Mouse (Mus musculus): ENCODE measurements around the gene Rbm34. TPM values are rescaled to one million over a fixed set of nuclear protein-coding genes. Genes with fewer than 3 reads are reported as not detected.

Gene Rbm34
- polyA plus RNA-seq, 1 experiment from 2014 or later: 32.0 TPM

Other genes starting within 250 kb of the Rbm34 start
- 175 and 193 TPM in 2 replicates for gene Tomm20, start 25.2 kb downstream of the Rbm34 start, polyA plus RNA-seq (2016; fragmentation: Nextera tagmentation; extraction: Ambion mirVana)
- 36.6 and 39.4 TPM in 2 replicates for gene Pard3, start 92.8 kb upstream of the Rbm34 start, polyA plus RNA-seq (2016; fragmentation: Nextera tagmentation; extraction: Ambion mirVana)

Measured in midbrain, embryonic 12.5 days (tissue).